Mouse (Mus musculus): ENCODE results near the gene Ptpro.

Gene Ptpro

DNA sequence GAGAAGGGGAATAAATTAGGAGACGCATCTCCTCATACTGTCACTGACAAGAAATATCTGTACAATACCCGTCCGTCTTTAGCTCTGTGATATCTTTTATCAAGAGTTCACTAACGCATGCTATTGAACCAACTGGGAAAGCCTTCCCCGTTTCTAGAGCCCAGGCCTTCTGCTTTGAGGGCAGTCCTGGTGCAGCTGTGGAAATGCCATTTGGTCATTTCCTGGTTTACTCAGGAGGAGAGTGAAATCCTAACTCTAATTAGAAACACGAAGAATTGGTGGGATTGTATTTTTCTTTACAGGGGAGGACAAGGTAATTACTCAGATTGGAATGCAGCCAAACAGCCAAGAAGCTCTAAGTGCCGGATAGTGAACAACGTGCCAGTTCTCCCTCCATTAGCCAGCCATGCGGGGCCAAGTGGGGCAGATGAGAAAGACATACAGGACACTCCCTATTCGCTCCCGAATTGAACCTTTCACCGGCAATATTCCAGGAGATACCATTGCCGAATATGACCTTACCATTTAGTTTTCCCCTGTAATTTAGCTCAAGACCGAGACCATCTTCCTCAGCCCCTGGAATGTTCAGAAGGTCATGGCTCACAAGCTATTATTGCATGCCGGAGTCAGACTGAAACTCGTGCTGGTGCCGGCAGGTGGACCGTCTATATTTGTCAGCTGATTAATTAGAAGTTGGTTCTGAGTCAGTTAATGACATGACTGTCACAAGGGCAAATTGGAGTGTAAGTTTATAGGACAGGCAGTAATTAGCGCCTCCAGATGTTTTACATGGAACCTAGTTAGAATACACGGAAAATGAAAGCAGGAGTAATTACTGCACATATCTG lies 43.1 kb downstream of the Ptpro start:
- DNase-seq, result no peak

DNA sequence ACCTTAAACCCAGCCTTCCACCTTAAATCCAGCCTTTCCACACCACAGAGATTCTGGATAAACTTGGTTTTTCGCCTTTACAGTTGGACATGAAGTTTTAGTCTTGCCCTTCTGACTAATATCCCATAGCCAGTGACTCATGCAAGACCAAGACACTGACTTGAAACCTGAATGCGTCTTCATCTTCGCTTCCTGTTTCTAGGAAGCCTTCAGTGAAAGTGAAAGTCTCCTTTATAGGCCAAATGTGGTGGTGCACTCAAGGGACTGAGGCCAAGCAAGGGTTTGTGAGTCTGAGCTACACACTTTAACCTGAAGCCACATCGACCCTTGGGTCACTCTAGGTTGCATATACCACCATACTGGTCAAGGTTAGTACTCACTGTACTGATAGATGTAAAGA lies 50.4 kb downstream of the Ptpro start:
- no peak for DNase-seq

DNA sequence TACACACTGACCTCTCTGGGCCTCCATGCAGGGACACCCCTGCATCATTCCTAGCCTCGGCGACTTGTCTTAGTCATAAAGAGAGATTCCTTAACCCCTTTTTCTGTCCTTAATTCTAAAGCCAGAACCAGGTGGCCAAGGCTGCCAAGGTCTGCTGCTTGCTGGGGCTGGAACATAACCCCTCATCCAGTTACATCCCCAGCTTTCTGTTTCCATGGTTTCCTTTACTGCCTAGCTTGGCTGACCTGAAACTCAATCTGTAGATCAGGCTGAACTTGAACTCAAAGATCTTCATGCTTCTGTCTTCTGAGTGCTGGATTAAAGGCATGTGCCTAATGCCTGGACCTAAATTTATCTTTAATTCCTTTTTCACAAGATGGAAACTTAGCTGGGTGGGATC lies 51.7 kb downstream of the Ptpro start:
- DNase-seq, result no peak

DNA sequence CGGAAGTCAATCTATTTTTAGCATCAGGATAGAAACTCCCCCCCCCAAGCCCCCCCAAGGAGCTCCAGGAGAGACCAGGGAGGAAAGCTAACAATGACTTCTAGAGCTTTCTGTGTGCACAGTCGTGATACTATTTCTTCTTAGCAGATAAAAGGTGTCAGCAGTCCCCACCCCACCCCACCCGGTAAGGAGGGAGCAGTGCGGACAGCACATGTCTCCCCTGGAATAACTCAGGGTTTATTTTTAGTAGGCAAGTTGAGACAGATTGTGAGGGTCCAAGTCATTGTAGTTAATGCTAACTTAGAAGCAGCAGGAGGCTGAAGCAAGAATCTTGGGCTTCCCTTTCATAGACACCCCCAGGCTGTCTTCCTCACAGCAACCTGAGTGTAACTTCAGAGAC lies 63.1 kb downstream of the Ptpro start:
- DNase-seq, result no peak

DNA sequence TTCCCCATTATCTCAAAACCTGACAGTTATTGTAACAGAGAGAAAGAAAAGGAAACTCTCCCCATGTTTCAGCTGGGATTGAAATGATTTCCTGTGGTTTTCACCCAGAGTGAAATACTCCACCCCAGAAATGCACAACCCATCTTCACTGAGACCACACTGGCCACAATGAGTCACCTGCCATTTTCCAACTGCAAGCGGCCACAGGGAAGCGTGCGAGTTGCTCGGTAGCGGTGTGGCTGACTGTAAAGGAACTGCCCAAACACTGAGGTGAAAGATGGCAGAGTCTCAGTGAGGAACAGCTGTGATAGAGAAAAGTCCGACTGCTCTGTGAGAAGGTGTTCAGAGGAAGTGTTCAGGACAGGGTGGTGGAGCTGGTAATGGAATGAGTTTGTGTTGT lies 64.2 kb downstream of the Ptpro start:
- no peak for DNase-seq

DNA sequence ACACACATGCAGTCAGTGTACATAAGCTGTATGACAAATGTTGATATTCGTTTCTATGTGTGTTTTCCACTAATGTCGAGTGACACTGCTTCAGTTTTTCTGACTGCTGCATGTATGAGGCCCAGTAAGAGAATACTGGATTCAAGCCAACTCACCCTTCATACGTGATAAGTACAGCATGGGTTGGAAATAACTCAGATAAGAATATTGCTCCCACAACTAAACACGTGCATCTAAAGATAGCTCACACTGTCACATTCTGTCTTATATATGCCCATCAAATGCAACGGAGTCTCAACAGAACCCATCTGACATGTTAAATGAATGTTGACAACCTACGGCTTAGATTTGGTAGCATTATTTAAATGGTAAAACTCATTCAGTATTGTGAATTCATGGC lies 65.4 kb downstream of the Ptpro start:
- no peak for DNase-seq

DNA sequence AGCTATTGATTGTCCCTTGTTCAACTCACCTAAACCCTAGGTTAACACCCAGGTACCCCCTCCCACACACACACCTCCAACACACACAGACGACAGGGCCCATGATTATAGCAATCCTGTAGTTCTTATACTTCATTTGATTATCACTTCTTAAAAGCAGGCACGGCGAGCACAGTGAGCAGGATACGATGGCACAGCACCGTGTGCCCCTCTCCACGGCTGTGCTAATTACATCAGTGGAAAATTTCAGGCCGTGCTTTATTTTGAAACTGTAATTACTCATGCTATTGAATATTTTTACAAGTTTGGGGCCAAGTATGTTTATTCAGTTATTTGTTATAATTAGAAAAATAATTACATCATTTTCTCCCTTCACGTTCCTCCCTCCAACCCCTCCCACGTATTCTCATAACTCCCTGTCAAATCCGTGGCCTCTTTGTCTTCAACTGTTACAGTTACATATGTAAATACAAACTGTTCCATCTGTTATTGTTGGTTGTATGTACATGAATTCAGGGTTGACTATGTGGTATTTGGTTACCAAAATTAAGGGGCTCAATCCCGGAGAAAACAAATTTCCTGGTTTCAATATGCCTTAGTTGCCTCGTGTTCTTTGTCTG lies 66.2 kb downstream of the Ptpro start:
- no peak for DNase-seq

DNA sequence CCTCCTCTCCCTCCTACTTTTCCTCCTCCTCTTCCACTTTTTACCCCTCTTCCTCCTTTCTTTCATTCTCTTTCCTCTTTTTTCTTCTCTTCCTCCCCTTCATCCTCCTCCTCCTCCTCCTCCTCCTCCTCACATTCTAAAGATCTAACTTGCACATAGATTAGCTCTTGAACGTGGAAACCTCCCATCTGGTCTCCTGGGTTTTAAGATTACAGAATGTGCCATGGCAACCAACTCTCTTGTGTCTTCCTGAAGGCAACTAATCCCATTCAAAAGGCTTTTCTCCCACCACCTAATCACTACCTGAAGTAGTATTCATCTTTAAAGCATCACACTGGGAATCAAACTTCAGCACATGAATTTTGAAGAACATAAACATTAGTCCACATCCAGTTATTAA lies 67.5 kb downstream of the Ptpro start:
- no peak for DNase-seq

DNA sequence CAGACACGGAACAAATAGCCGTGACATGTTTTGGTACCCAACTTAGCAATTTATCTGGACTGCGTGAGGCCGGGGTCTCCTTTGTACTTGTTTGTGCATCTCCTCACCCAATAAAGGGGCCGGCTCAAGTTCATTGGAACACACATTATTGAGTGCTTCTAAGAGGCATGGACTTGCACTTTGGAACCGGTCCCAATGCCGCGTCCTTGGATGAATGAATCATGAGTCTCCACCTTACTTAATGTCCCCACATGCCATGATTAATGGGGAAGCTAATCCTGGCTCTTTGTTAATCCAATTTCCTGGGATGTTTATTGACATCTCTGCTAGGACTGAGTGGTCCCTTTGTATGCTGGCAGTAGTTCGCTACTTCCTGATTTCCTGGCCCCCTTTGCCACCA lies 75.6 kb downstream of the Ptpro start:
- no peak for DNase-seq

DNA sequence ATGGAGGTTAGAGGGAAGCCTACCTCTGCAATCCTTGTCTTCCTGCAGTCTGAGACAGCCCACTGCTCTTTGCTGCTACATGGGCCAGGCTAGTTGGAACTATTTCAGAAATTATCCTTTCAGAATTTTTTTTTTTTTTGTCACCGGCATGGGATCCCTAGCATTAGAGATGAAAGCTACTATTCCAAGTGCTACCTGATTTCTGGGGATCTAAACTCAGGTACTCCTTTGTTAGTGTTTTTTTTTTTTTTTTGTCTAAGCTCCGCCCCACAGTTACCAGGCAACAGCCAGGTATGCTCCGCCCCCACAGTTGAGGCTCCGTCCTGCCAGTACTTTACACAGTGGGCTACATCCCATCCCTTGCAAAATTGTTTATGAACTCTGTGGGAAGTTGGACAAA lies 76.1 kb downstream of the Ptpro start:
- no peak for DNase-seq

DNA sequence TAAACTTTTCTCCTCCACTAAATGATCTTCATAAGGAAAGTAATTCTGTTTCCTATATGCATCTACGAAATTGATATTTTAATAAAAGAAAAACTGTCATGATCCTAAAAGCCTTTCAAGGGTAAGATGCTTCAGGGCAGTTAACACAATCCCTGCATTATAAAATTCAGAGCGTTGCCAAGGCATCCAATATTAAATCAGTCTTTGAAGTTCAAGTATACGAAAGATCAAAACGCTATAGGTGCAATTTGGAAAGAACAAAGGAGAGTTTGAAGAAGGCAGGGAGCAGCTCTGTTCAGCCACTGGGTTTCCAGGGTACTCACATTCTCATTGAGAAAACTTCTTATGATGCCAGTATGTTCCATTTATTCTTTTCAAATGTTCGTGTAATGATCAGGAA lies 78.7 kb downstream of the Ptpro start:
- DNase-seq, result no peak

DNA sequence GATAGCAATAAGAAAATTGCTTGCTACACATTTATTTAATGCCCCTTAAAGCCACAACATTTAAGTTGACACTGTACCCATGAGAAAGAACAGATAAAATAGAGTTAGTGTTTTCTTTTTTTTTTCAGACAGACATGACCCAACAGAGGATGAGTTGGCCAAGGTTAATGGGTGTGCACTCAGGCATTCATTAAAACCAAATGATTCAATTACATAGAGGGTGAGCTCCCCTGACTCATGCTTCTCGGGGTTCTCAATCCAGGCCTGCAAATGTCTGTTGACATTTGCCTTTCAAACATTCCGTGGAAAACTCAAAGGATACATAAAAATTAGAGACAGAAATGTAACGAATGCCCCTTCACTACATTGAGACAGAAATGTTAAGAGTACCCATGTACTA lies 79.7 kb downstream of the Ptpro start:
- DNase-seq, result no peak

DNA sequence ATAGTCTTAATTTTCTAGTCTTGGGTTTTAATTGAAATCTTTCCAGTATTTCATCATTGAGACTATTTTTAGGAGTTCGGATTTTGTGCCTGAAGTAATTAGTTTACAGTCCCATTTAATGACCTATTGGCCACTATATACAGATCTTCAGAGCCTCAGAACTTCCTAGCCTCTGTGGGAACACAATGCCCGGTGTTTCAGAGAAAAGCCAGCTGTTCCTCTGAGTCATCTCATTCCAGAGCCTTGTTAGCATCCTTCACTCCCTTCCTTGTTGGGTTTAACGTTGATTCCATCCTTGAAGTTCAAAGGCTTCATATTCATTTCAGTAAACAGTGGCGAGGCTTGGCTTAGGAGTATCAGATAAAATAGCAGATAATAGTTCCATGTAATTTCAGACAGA lies 87.0 kb downstream of the Ptpro start:
- no peak for DNase-seq

DNA sequence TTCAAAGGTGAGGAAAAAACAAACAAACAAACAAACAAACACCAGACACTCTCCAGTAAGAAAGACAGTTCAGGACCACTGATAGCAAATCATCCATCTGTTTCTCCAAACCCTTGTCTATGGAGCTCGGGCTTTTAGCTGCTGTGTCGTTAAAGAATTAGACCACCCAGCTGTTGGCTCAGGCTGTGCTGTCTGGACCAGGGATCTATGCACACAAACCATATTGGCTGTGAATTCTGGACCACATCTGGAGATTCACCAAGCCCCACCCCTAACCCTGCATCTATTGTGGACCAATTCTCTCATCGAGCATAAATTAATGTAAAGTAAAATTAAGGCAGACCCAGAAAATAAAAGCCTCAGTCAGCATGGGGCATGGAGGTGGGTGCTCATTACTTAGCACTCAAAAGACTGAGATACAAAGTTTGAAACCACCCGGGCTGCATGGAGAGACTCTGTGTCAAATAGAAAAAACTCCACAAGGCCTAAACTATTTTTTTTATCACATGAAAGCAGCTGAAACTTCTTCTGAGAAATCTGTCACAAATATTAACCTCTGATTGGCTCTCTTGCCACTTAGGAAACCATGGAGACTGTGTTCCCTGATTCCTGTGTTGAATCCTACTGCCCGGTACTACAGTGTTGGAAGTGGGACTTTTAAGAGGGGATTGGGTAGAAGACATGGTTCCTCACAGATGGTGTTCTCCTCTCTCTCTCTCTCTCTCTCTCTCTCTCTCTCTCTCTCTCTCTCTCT lies 91.7 kb downstream of the Ptpro start:
- no peak for DNase-seq

DNA sequence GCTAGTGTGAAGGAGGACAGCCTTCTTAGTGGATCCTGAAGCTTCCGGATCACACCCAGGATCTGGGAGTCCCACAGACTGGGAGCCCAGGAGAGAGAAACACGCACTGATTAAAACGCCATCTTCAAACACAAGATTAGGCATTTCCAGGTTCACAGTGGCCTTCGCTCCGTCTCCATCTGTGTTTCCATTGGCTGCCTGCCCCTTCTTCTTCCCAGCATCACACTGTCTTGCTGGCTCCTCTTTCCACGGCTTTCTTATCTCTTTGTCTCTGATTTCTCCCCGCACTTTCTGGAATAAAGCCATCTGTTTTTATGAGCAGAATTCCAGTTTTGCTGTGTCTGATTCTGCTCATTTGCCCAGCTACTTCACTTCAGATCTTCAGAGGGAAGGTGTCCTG lies 108.0 kb downstream of the Ptpro start:
- DNase-seq, result no peak

DNA sequence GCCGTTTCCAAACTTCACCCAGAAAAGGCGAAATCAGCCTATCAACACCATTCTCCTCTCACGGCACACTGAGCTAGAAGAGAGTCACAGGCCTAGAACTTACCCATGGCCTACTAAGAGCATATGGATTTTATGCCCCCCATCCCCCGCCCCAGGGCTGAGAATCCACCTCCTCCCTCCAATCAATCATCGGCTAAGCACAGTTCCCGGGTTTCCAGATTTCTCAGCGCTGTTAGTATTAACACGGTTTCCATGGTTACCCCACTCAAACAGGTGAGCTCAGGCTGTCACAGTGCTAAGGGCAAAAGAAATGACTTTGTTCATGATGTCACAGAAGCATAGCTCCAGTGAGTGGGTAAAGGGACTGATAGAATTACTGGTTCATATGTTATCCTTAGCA lies 110.1 kb downstream of the Ptpro start:
- DNase-seq, result no peak

DNA sequence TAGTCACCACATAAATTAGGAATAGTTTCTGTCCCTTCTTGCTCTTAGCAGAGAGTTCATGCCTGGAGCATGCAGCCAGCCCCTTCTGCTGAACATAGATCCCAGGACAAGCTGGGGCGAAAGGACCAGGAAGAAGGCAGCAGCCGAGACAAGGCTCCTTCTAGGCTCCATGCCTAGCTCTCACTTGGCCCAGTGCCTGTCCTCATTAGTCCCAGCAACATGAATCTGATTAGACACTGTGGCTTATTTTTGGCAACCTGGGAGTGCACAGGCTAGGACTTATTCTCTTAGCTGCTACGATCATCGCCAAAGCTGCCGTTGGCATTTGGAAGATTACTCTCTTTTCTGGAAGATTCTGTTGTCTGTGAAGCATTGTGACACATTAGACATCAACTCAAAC lies 112.6 kb downstream of the Ptpro start:
- DNase-seq, result peak; percentile 51

DNA sequence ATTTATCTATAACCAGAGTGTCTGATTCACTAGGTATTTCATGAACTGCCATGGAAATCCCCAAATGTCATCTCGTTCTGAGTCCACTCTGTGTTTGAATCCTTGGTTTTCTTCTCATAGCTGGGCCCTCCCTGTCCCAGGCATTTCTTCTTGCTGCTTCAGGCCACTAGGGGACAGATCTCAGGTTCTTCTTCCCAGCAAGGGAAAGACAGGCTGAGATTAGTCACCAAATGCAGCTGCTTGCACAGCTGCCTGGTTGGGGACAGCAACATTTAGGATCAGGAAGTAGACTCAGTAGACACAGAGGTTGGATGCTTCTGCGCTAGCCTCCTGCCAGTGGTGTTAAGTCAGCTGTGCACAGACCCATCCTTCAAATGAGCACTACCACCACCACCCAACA lies 113.5 kb downstream of the Ptpro start:
- no peak for DNase-seq

DNA sequence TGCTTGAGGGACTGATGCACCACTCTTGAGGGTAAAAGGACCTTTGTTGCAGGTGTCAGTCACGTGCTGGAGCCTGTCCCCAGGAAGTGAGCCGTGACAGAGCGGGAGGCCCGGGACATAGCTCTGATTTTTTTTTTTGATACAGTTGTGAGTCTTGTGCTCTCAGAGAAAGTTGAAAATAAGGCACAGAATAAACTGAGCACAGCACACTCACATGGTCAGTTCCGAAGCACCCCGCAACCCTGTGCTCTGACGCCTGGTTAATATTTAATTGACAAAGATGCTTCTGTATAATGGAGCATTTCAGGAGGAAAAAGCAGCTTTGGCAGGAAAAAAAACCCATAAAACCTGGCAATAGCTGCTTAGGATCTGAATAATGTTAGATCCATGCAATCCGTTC lies 118.6 kb downstream of the Ptpro start:
- DNase-seq, result no peak

DNA sequence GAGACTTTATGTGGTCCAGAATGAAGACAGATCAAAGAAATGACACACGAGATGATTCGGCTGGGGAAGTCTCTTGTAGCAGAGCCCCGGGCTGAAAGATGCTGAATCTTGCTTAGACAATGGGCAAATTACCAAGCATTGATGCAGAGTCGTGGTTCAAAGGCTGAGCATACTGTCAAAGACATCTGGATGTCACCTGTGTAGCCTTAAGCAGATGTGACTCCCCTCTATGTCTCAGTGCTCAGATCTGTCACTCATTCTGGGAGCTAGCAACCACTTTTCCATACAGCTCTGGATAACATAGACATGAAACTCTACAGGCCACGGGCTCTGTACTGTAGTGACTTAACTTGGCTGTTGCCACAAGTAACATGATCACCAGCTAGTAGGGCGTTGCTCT lies 119.3 kb downstream of the Ptpro start:
- DNase-seq, result no peak

DNA sequence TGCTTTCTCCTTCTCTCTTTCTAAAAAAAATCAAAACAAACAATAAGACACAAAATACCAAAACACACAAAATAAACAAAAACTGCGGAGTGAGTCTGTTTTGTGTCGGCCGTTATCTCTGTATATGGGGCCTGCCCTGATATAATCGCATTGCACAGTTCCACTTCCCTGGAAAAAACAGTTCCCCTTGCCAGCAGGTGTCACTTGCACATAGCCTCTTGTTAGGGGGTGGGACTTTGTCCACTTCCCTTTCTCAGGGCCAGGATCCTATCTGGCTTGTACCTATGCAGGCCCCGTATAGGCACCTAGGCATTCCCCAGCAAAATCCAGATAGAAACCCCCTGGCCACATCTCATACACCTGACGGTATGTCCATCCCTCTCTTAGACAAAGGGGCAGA lies 121.8 kb downstream of the Ptpro start:
- DNase-seq, result no peak

DNA sequence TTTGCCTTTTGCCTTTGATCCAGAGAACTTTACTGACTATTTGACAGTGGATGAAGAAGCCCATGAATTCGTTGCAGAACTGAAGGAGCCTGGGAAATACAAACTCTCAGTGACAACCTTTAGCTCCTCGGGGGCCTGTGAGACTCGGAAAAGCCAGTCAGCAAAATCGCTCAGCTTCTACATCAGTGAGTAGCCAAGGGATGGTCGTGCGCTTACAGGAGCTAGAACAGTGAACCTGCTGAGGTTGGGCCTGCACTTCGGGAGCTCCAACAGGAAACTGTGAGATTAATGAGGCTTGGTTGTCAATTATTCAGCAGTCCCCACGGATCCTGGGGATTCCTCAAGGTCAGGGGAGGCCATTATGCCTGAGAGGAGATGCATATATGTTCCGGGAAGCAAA lies 130.4 kb downstream of the Ptpro start:
- no peak for DNase-seq

DNA sequence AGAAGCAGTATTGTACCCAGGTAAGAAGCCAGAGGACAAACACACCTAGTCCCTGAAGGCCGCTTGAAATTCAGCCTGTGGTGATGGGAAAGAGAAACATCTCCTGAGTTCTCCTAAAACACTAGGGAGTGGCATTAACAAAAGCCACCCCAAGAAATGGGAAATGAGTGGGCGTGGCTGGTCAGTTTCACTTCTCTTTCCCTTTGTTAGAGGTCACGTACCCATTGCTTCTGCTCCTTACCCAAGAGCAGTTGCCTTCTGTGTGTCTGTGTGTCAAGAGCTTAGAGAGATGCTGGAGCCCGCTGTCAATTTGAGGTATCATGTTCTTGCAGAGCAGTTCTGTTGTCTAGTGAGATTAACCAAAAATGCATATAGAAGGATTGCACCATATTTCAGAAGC lies 134.2 kb downstream of the Ptpro start:
- no peak for DNase-seq

DNA sequence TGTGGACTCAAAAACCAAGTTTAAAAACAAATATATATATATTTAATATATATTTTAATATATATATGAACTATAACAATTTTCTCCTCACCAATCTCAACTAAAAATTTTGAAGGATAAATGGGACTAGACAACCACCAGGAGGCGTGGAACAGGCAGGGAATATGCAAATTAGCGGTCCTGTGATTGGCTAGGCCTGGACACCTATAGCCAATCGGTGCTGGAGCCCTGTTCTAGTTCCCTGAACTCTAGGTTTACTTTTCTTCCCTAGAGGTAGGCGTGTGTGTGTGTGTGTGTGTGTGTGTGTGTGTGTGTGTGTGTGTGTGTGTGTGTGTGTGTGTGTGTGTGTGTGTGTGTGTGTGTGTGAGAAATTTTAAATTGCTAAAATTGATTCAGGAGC lies 134.8 kb downstream of the Ptpro start:
- DNase-seq, result no peak
